Comparison of ENCODE assay signal across 9 mouse cellular contexts in genomic region chr6:39257667-39258395, GRCm38 (mm10). TPM values are rescaled to one million over a fixed set of nuclear protein-coding genes. Genes with fewer than 3 reads are reported as not detected.
DNase-seq lines count a peak whose midpoint lies in the region; ATAC-seq and TF ChIP-seq lines count a peak whose summit lies in the region.
"Had no signal": no experiment of that assay in that cellular context is flagged by ENCODE, and none has a peak within 500 bp of the region (broad histone marks: within the 10 kb centered on the region; RNA-seq: fewer than 3 reads in every experiment).

No protein-coding gene starts in this region.

- H3K27ac ChIP-seq in kidney, postnatal 0 days: no peak overlapping the region
- H3K27ac ChIP-seq in embryonic facial prominence, embryonic 12.5 days: peak overlapping the region; percentile 9; the same call in 1 of the 2 replicates
- H3K27ac ChIP-seq in neural tube, embryonic 12.5 days: no peak overlapping the region

- DNase-seq in kidney, postnatal 0 days (ENCODE audit: low spot score): no peak
- DNase-seq in kidney, adult 18-20 months: no peak
- DNase-seq in induced T-regulatory cell, adult 2 months (ENCODE audit: low read depth): peak; percentile 83
- DNase-seq in layer of hippocampus, adult 9-10 months (ENCODE audit: low spot score): no peak
- DNase-seq in spleen, postnatal 4 days (ENCODE audit: low spot score in 2 of 2): no peak
- no peak for DNase-seq in ovary, postnatal 14 days (ENCODE audit: low spot score)
- DNase-seq: kidney, adult 11 months had no signal

- H3K27me3 ChIP-seq in kidney, postnatal 0 days (ENCODE audit: insufficient read depth, low read length): no peaks in the 10 kb centered on the region
- peaks cover 18% of the 10 kb centered on the region; the same call in 1 of the 2 replicates for H3K27me3 ChIP-seq in embryonic facial prominence, embryonic 12.5 days
- H3K27me3 ChIP-seq in neural tube, embryonic 12.5 days (replicated peaks): peaks cover 12% of the 10 kb centered on the region; the same call in 1 of the 2 replicates

- no peaks in the 10 kb centered on the region for H3K36me3 ChIP-seq in kidney, postnatal 0 days (ENCODE audit: insufficient read depth, low read length)
- H3K36me3 ChIP-seq in embryonic facial prominence, embryonic 12.5 days: no peaks in the 10 kb centered on the region
- no peaks in the 10 kb centered on the region for H3K36me3 ChIP-seq in neural tube, embryonic 12.5 days

- no peak overlapping the region for H3K4me3 ChIP-seq in kidney, postnatal 0 days (replicated peaks; ENCODE audit: low read depth, low read length)
- H3K4me3 ChIP-seq in embryonic facial prominence, embryonic 12.5 days: peak overlapping the region; percentile 35; the same call in 1 of the 2 replicates
- no peak overlapping the region for H3K4me3 ChIP-seq in neural tube, embryonic 12.5 days

- 43% methylated on average over 7 of the region's 7 CpGs for WGBS in kidney, postnatal 0 days
- WGBS in embryonic facial prominence, embryonic 12.5 days: 31% methylated on average over 7 of the region's 7 CpGs
- WGBS in neural tube, embryonic 12.5 days: 45% methylated on average over 7 of the region's 7 CpGs

- H3K4me2 ChIP-seq in kidney, postnatal 0 days (ENCODE audit: low read length): peak overlapping the region; percentile 99
- peak overlapping the region; percentile 74 for H3K4me2 ChIP-seq in embryonic facial prominence, embryonic 12.5 days (replicated peaks)
- peak overlapping the region; percentile 94 for H3K4me2 ChIP-seq in neural tube, embryonic 12.5 days (replicated peaks)

- H3K4me1 ChIP-seq in kidney, postnatal 0 days (replicated peaks; ENCODE audit: insufficient read depth, low read length): peaks cover 5% of the 10 kb centered on the region; the same call in 1 of the 2 replicates
- peaks cover 18% of the 10 kb centered on the region; the same call in 1 of the 2 replicates for H3K4me1 ChIP-seq in embryonic facial prominence, embryonic 12.5 days
- peaks cover 8% of the 10 kb centered on the region; the same call in 1 of the 2 replicates for H3K4me1 ChIP-seq in neural tube, embryonic 12.5 days

- no peaks in the 10 kb centered on the region for H3K9me3 ChIP-seq in kidney, postnatal 0 days (replicated peaks; ENCODE audit: low read length)
- no peaks in the 10 kb centered on the region for H3K9me3 ChIP-seq in embryonic facial prominence, embryonic 12.5 days
- H3K9me3 ChIP-seq in neural tube, embryonic 12.5 days: no peaks in the 10 kb centered on the region

- ATAC-seq in kidney, postnatal 0 days (replicated peaks; ENCODE audit: low FRiP score, low read depth): no peak
- no peak for ATAC-seq in embryonic facial prominence, embryonic 12.5 days (ENCODE audit: insufficient number of reproducible peaks, insufficient read depth, low FRiP score, low TSS enrichment)
- no peak for ATAC-seq in neural tube, embryonic 12.5 days (ENCODE audit: low FRiP score, low read depth)

- 0 out of 2 replicates have a peak overlapping the region, but pooled peaks have one; percentile 29 for H3K9ac ChIP-seq in kidney, postnatal 0 days (ENCODE audit: low read depth, low read length)
- H3K9ac ChIP-seq in embryonic facial prominence, embryonic 12.5 days: no peak overlapping the region
- 0 out of 2 replicates have a peak overlapping the region, but pooled peaks have one; percentile 51 for H3K9ac ChIP-seq in neural tube, embryonic 12.5 days

- no peak for TF ChIP-seq CTCF in kidney, postnatal 0 days (IDR thresholded peaks at IDR 0.05; ENCODE audit: low read depth)

RNA-seq across cellular contexts. Expression of gene Kdm7a, which starts 51.2 kb away (rescaled TPM):
- polyA plus RNA-seq in kidney, postnatal 0 days (2015; fragmentation: Nextera tagmentation; extraction: Ambion mirVana): 3.9 and 4.3 TPM in 2 replicates
- 8.9 and 9.2 TPM in 2 replicates for polyA plus RNA-seq in embryonic facial prominence, embryonic 12.5 days (2016; fragmentation: Nextera tagmentation; extraction: Ambion mirVana)
- 19.5 and 20.7 TPM in 2 replicates for polyA plus RNA-seq in neural tube, embryonic 12.5 days (2016; fragmentation: Nextera tagmentation; extraction: Ambion mirVana)
